ENCODE assay signal across 17 mouse cellular contexts in the genomic region with DNA sequence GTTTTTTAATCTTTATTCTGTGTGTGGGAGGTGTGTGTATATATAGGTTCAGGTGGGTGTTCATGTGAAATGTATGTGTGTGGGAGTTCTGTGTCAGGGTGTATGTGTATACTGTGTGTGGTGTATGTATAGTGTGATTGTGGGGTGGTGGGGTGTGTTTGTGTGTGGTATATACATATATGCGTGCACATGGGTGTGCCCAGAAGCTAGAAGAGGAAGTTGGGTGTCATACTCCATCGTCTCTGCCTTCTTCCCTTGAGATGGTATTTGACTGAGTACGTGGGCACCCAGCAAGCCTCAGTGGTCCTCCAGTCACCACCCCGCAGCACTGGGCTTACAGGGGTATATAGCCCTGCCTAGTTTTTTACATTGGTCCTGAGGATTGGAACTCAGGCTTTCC. TPM values are rescaled to one million over a fixed set of nuclear protein-coding genes. Genes with fewer than 3 reads are reported as not detected.
DNase-seq lines count a peak whose midpoint lies in the region; ATAC-seq lines count a peak whose summit lies in the region.
"Had no signal": no experiment of that assay in that cellular context is flagged by ENCODE, and none has a peak within 500 bp of the region (broad histone marks: within the 10 kb centered on the region; RNA-seq: fewer than 3 reads in every experiment).

No protein-coding gene starts in this region.

- ATAC-seq in midbrain, embryonic 13.5 days: no peak
- ATAC-seq: forebrain, embryonic 14.5 days had no signal

- 27% methylated on average over 4 of the region's 4 CpGs for WGBS in macrophage (ENCODE audit: missing documents)
- WGBS in midbrain, embryonic 13.5 days: 92% methylated on average over 4 of the region's 4 CpGs

- no peaks in the 10 kb centered on the region for H3K4me1 ChIP-seq in midbrain, embryonic 13.5 days (replicated peaks)
- H3K4me1 ChIP-seq: limb, embryonic 15.5 days; lung, embryonic 15.5 days; midbrain, embryonic 10.5 days had no signal

- peaks cover 14% of the 10 kb centered on the region; the same call in 1 of the 2 replicates for H3K36me3 ChIP-seq in macrophage (ENCODE audit: inconsistent target)
- H3K36me3 ChIP-seq in midbrain, embryonic 13.5 days: peaks cover 31% of the 10 kb centered on the region
- H3K36me3 ChIP-seq: heart, embryonic 10.5 days; lung, embryonic 15.5 days had no signal

- no peak overlapping the region; the same call in 1 of the 2 replicates for H3K9ac ChIP-seq in midbrain, embryonic 13.5 days (replicated peaks)
- H3K9ac ChIP-seq: limb, embryonic 15.5 days; lung, embryonic 15.5 days had no signal

- H3K4me3 ChIP-seq in macrophage (ENCODE audit: inconsistent target): no peak overlapping the region
- no peak overlapping the region for H3K4me3 ChIP-seq in midbrain, embryonic 13.5 days (replicated peaks)
- H3K4me3 ChIP-seq: gastrocnemius, adult 2 months; heart, embryonic 10.5 days; limb, embryonic 15.5 days; lung, embryonic 15.5 days; midbrain, embryonic 10.5 days had no signal

- peaks cover 7% of the 10 kb centered on the region; the same call in 1 of the 2 replicates for H3K79me2 ChIP-seq in macrophage (ENCODE audit: inconsistent target)

- no peaks in the 10 kb centered on the region for H3K27me3 ChIP-seq in midbrain, embryonic 13.5 days
- H3K27me3 ChIP-seq: limb, embryonic 15.5 days; lung, embryonic 15.5 days had no signal

- peak overlapping the region; percentile 88 for H3K27ac ChIP-seq in macrophage
- no peak overlapping the region for H3K27ac ChIP-seq in midbrain, embryonic 13.5 days
- H3K27ac ChIP-seq: heart, embryonic 10.5 days; kidney, postnatal 0 days; limb, embryonic 15.5 days; lung, embryonic 15.5 days; midbrain, embryonic 10.5 days had no signal

- peak; percentile 2 for DNase-seq in heart, postnatal 4 days
- no peak for DNase-seq in heart, adult 18-20 months
- DNase-seq in thymus, postnatal 4 days: peak; percentile 5
- DNase-seq in thymus, postnatal 25 days: no peak
- no peak for DNase-seq in adrenal gland, postnatal 25 days
- DNase-seq: cerebellum, postnatal 14 days; gastrocnemius, adult 2 months had no signal

- no peaks in the 10 kb centered on the region for H3K9me3 ChIP-seq in midbrain, embryonic 13.5 days
- H3K9me3 ChIP-seq: heart, embryonic 10.5 days; limb, embryonic 15.5 days; lung, embryonic 15.5 days; midbrain, embryonic 10.5 days had no signal

- H3K4me2 ChIP-seq in midbrain, embryonic 13.5 days (replicated peaks): no peak overlapping the region
- H3K4me2 ChIP-seq: limb, embryonic 15.5 days; lung, embryonic 15.5 days had no signal

RNA-seq across cellular contexts. Expression of a gene that starts 16.9 kb away (rescaled TPM):
- total RNA-seq in heart, postnatal 4 days (2021): 10 to 100 TPM; 48.2 to 50.4 TPM
- total RNA-seq in heart, adult 18-20 months (2021): 10 to 100 TPM; 31.4 to 55.0 TPM
- total RNA-seq in macrophage (2018; cell fraction: chromatin; rRNA removed): 100 to 1,000 TPM in 11 of 26 experiments, 10 to 100 TPM in 15; 37.8 to 248 (median 84.3) TPM
- 100 to 1,000 TPM; 280 to 394 (median 346) TPM for total RNA-seq in macrophage (2018; cell fraction: cytosol; rRNA removed)
- 100 to 1,000 TPM; 148 to 355 (median 263) TPM for total RNA-seq in macrophage (2018; cell fraction: nucleus; rRNA removed)
- polyA plus RNA-seq in macrophage (2018): 392 to 901 TPM (median 421 TPM) in 3 replicates
- total RNA-seq in adrenal gland, postnatal 25 days (2021): 119 TPM in 2 replicates
- polyA plus RNA-seq in midbrain, embryonic 13.5 days (2015; fragmentation: Nextera tagmentation; extraction: Ambion mirVana): 43.7 and 44.3 TPM in 2 replicates

RNA-seq across cellular contexts. Expression of a gene that starts 29.9 kb away (rescaled TPM):
- total RNA-seq in heart, postnatal 4 days (2021): 1 to 10 TPM; 3.4 TPM
- 1 to 10 TPM; 1.3 to 1.6 TPM for total RNA-seq in heart, adult 18-20 months (2021)
- 100 to 1,000 TPM in 9 of 26 experiments, 10 to 100 TPM in 17; 14.3 to 122 (median 67.8) TPM for total RNA-seq in macrophage (2018; cell fraction: chromatin; rRNA removed)
- 10 to 100 TPM in 25 of 26 experiments, 1 to 10 TPM in 1; 8.1 to 32.4 (median 22.6) TPM for total RNA-seq in macrophage (2018; cell fraction: cytosol; rRNA removed)
- total RNA-seq in macrophage (2018; cell fraction: nucleus; rRNA removed): 10 to 100 TPM; 10.2 to 71.3 (median 41.0) TPM
- polyA plus RNA-seq in macrophage (2018): 23.2 to 27.5 TPM (median 24.0 TPM) in 3 replicates
- total RNA-seq in adrenal gland, postnatal 25 days (2021): 4.5 and 6.5 TPM in 2 replicates
- polyA plus RNA-seq in midbrain, embryonic 13.5 days (2015; fragmentation: Nextera tagmentation; extraction: Ambion mirVana): 24.4 and 30.6 TPM in 2 replicates

RNA-seq across cellular contexts. Expression of a gene that starts 35.6 kb away (rescaled TPM):
- total RNA-seq in heart, postnatal 4 days (2021): not detected
- not detected for total RNA-seq in heart, adult 18-20 months (2021)
- under 1 TPM in 1 of 26 experiments, not detected in 25; 0.55 TPM for total RNA-seq in macrophage (2018; cell fraction: chromatin; rRNA removed)
- not detected for total RNA-seq in macrophage (2018; cell fraction: cytosol; rRNA removed)
- under 1 TPM in 1 of 26 experiments, not detected in 25; 0.52 TPM for total RNA-seq in macrophage (2018; cell fraction: nucleus; rRNA removed)
- polyA plus RNA-seq in macrophage (2018): not detected in 3 replicates
- total RNA-seq in adrenal gland, postnatal 25 days (2021): 0.82 TPM in 1 of 2 replicates, not detected in the other
- not detected in 2 replicates for polyA plus RNA-seq in midbrain, embryonic 13.5 days (2015; fragmentation: Nextera tagmentation; extraction: Ambion mirVana)
- total RNA-seq: heart, postnatal 25 days; left cerebral cortex, postnatal 14 days had no signal
- polyA plus RNA-seq: heart, embryonic 10.5 days; kidney, postnatal 0 days; lung, embryonic 15.5 days; midbrain, embryonic 10.5 days had no signal

RNA-seq across cellular contexts. Expression of a gene that starts 38.1 kb away (rescaled TPM):
- total RNA-seq in heart, postnatal 4 days (2021): 1 to 10 TPM; 9.1 to 9.3 TPM
- 10 to 100 TPM; 13.6 to 17.2 TPM for total RNA-seq in heart, adult 18-20 months (2021)
- total RNA-seq in macrophage (2018; cell fraction: chromatin; rRNA removed): 100 to 1,000 TPM in 6 of 26 experiments, 10 to 100 TPM in 20; 13.2 to 148 (median 71.9) TPM
- total RNA-seq in macrophage (2018; cell fraction: cytosol; rRNA removed): 100 to 1,000 TPM; 110 to 746 (median 420) TPM
- 100 to 1,000 TPM in 20 of 26 experiments, 10 to 100 TPM in 6; 43.6 to 424 (median 173) TPM for total RNA-seq in macrophage (2018; cell fraction: nucleus; rRNA removed)
- polyA plus RNA-seq in macrophage (2018): 60.4 to 194 TPM (median 98.8 TPM) in 3 replicates
- 18.8 and 23.3 TPM in 2 replicates for total RNA-seq in adrenal gland, postnatal 25 days (2021)
- polyA plus RNA-seq in midbrain, embryonic 13.5 days (2015; fragmentation: Nextera tagmentation; extraction: Ambion mirVana): 13.6 and 14.5 TPM in 2 replicates

RNA-seq across cellular contexts. Expression of a gene that starts 52.5 kb away (rescaled TPM):
- total RNA-seq in heart, postnatal 4 days (2021): 10 to 100 TPM; 10.4 to 11.1 TPM
- 1 to 10 TPM; 8.1 to 9.8 TPM for total RNA-seq in heart, adult 18-20 months (2021)
- total RNA-seq in macrophage (2018; cell fraction: chromatin; rRNA removed): 10 to 100 TPM; 13.2 to 53.4 (median 28.6) TPM
- total RNA-seq in macrophage (2018; cell fraction: cytosol; rRNA removed): 1 to 10 TPM; 4.5 to 9.4 (median 7.0) TPM
- total RNA-seq in macrophage (2018; cell fraction: nucleus; rRNA removed): 10 to 100 TPM; 14.5 to 35.1 (median 26.2) TPM
- polyA plus RNA-seq in macrophage (2018): 6.3 to 9.1 TPM (median 6.5 TPM) in 3 replicates
- 18.1 and 20.5 TPM in 2 replicates for total RNA-seq in adrenal gland, postnatal 25 days (2021)
- 31.0 and 31.7 TPM in 2 replicates for polyA plus RNA-seq in midbrain, embryonic 13.5 days (2015; fragmentation: Nextera tagmentation; extraction: Ambion mirVana)

Comparison
In these comparisons a context has a peak if more than half of its experiments do, and no peak if none do; other contexts are left out.
1. DNase-seq: peak in heart, postnatal 4 days (single experiment) and thymus, postnatal 4 days (single experiment); none in heart, adult 18-20 months (0 of 2), thymus, postnatal 25 days (single experiment) and adrenal gland, postnatal 25 days (single experiment).